Mouse (Mus musculus) spleen, postnatal 36 days (tissue): Measurements from ENCODE around the gene Gm11111.

Experiments
- DNase-seq, 2 experiments: peaks; one replicate each; pipeline ENCODE4 v3.0.0; 2022; ENCODE audit warnings: low spot score in 2 of 2, mixed read lengths in 1 of 2

Gm11111 gene

GRCm38 (mm10) chr5:98582051-98582450 is 29.6 kb downstream of the Gm11111 start:
- DNase-seq: no peak

DNA sequence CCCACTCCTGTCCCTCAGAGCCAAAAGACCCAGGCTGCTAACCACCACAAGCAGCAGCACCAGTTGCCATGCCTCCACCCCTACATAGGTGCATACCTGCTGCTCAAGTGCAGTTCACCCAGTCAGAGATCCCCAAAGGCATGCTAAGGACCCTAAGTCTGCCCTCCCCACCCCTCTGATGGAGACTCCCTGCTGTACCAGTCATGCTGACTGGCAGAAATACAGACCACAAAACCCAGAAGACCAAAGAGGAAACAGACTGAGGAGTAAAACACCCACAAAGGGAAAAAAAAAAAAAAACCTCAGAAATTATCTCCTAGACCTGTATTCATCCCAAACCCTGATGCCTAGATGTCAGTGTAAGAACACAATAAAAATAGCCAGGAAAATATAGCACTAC is 33.4 kb downstream of the Gm11111 start:
- DNase-seq: no peak
